Mouse (Mus musculus) liver, postnatal 0 days (tissue): ENCODE data around the gene Mcl1. TPM values are rescaled to one million over a fixed set of nuclear protein-coding genes. Genes with fewer than 3 reads are reported as not detected.

ENCODE experiments used
- ATAC-seq: fragments of 200-750 bp; cut with Nextera tagmentation; 2 replicates; pipeline ENCODE4 v1.8.0; 2017; ENCODE audit warnings: mild to moderate bottlenecking, moderate library complexity
- DNase-seq: peaks from one replicate; pipeline ENCODE4 v3.0.0-alpha.2; 2016
- H3K27ac ChIP-seq: fragments of 300-500 bp; sonication (generic); 2 replicates; pipeline ENCODE4 v1.5.1; 2014; ENCODE audit warnings: antibody characterized with exemption, moderate library complexity, mild to moderate bottlenecking, low read depth
- H3K27me3 ChIP-seq: fragments of 300-500 bp; sonication (generic); 2 replicates; pipeline ENCODE4 v1.6.1; 2014; ENCODE audit warnings: low read length, control low read depth, mixed read lengths; ENCODE audit not compliant: insufficient read depth
- H3K36me3 ChIP-seq: fragments of 300-500 bp; sonication (generic); replicated peaks from 2 replicates; pipeline ENCODE4 v1.6.1; 2014; ENCODE audit warnings: mild to moderate bottlenecking, control low read depth, low read length, moderate library complexity, mixed read lengths; ENCODE audit not compliant: insufficient read depth
- H3K4me1 ChIP-seq: fragments of 300-500 bp; sonication (generic); 2 replicates; pipeline ENCODE4 v1.6.1; 2014; ENCODE audit warnings: antibody characterized with exemption, mild to moderate bottlenecking, control low read depth; ENCODE audit not compliant: insufficient read depth
- H3K4me2 ChIP-seq: fragments of 300-500 bp; sonication (generic); 2 replicates; pipeline ENCODE4 v1.6.1; 2014; ENCODE audit warnings: low read depth, mild to moderate bottlenecking, low read length, moderate library complexity, mixed read lengths
- H3K4me3 ChIP-seq: fragments of 300-500 bp; sonication (generic); 2 replicates; pipeline ENCODE4 v1.5.1; 2014; ENCODE audit warnings: low read depth, low read length
- H3K9ac ChIP-seq: fragments of 300-500 bp; sonication (generic); replicated peaks from 2 replicates; pipeline ENCODE4 v1.6.1; 2014; ENCODE audit warnings: mild to moderate bottlenecking, moderate library complexity
- H3K9me3 ChIP-seq: fragments of 300-500 bp; sonication (generic); 2 replicates; pipeline ENCODE4 v1.6.1; 2016; ENCODE audit warnings: mild to moderate bottlenecking, control low read depth, low read length, mixed read lengths
- CTCF ChIP-seq: sonication (generic); IDR thresholded peaks from 2 replicates; pipeline ENCODE4 v1.5.1; 2016; ENCODE audit warnings: antibody characterized with exemption, low read depth
- EP300 ChIP-seq: IDR thresholded peaks from 2 replicates; pipeline ENCODE4 v1.6.1; 2016; ENCODE audit warnings: antibody characterized with exemption, low read depth, mild to moderate bottlenecking
- WGBS: fragments of 180-500 bp; shearing (Covaris S2); extraction: QIAGEN DNeasy Blood & Tissue Kit; methylation state at CpG from one replicate; pipeline ENCODE4 v1.1.7; 2014; ENCODE audit not compliant: insufficient replicate concordance; 5-methylcytosine and 5-hydroxymethylcytosine counted together
- polyA plus RNA-seq: library from polyadenylated mRNA; unstranded; fragments of >200 nt; fragmentation: Nextera tagmentation; extraction: Ambion mirVana; gene quantifications from 2 replicates; pipeline ENCODE4 v1.2.1, GENCODE M21; 2015

Mcl1 gene
- polyA plus RNA-seq, 1 experiment from 2014 or later = 36.2 TPM

GRCm38 (mm10) chr3:95685301-95685700, 26.7 kb downstream of the Mcl1 start:
- 73% methylated on average over 4 of the region's 4 CpGs for WGBS
- Histone ChIP-seq H3K27ac (no peak overlapping the region), H3K4me3 (no peak overlapping the region), H3K27me3 (peaks cover 11% of the 10 kb centered on the region; the same call in 1 of the 2 replicates), H3K9me3 (no peaks in the 10 kb centered on the region), H3K9ac (no peak overlapping the region), H3K36me3 (no peaks in the 10 kb centered on the region), H3K4me2 (no peak overlapping the region), H3K4me1 (peaks cover 12% of the 10 kb centered on the region; the same call in 1 of the 2 replicates)
- no peak for ATAC-seq
- no peak for DNase-seq
- no peak for TF ChIP-seq EP300

- no peak for ATAC-seq
- Histone ChIP-seq H3K4me2 (no peak overlapping the region), H3K27me3 (peaks cover 11% of the 10 kb centered on the region; the same call in 1 of the 2 replicates), H3K4me1 (peaks cover 12% of the 10 kb centered on the region; the same call in 1 of the 2 replicates), H3K36me3 (no peaks in the 10 kb centered on the region), H3K4me3 (no peak overlapping the region), H3K9me3 (no peaks in the 10 kb centered on the region), H3K9ac (no peak overlapping the region), H3K27ac (no peak overlapping the region)
- DNase-seq = no peak
- TF ChIP-seq EP300 (no peak), CTCF (no peak)
- WGBS = 71% methylated on average over 2 of the region's 2 CpGs
These were observed 27.1 kb downstream of the Mcl1 start for GRCm38 (mm10) chr3:95685701-95686100.

GRCm38 (mm10) chr3:95686492-95687167, 28.0 kb downstream of the Mcl1 start:
- Histone ChIP-seq H3K27me3 (peaks cover 11% of the 10 kb centered on the region; the same call in 1 of the 2 replicates), H3K27ac (0 out of 2 replicates have a peak overlapping the region, but pooled peaks have one; percentile 11), H3K36me3 (no peaks in the 10 kb centered on the region), H3K4me1 (peaks cover 12% of the 10 kb centered on the region; the same call in 1 of the 2 replicates), H3K9ac (peak overlapping the region; percentile 7; the same call in 1 of the 2 replicates), H3K9me3 (no peaks in the 10 kb centered on the region), H3K4me2 (peak overlapping the region; percentile 89; the same call in 1 of the 2 replicates), H3K4me3 (peak overlapping the region; percentile 50; the same call in 1 of the 2 replicates)
- TF ChIP-seq EP300 (no peak), CTCF (no peak)
- DNase-seq (no peak), ATAC-seq (no peak)
- WGBS = 55% methylated on average over 10 of the region's 10 CpGs

- Histone ChIP-seq H3K9me3 (no peaks in the 10 kb centered on the region), H3K36me3 (no peaks in the 10 kb centered on the region), H3K9ac (peak overlapping the region; percentile 58), H3K27me3 (peaks cover 11% of the 10 kb centered on the region; the same call in 1 of the 2 replicates), H3K27ac (0 out of 2 replicates have a peak overlapping the region, but pooled peaks have one; percentile 11), H3K4me1 (peaks cover 12% of the 10 kb centered on the region; the same call in 1 of the 2 replicates), H3K4me3 (peak overlapping the region; percentile 50), H3K4me2 (peak overlapping the region; percentile 89)
- no peak for DNase-seq
- peak; percentile 19; the same call in 1 of the 2 replicates for ATAC-seq
- TF ChIP-seq EP300 (no peak), CTCF (no peak)
- WGBS = 24% methylated on average over 4 of the region's 4 CpGs
These were observed 28.6 kb downstream of the Mcl1 start for GRCm38 (mm10) chr3:95687168-95687523.

- 11% methylated on average over 49 of the region's 50 CpGs for WGBS
- H3K9me3 ChIP-seq = no peaks in the 10 kb centered on the region
- TF ChIP-seq EP300 = no peak
- TF ChIP-seq CTCF = no peak
- H3K27ac ChIP-seq = peak within 1 kb of the TSS; percentile 49; the same call in 1 of the 2 replicates
- H3K36me3 ChIP-seq = no peaks in the 10 kb centered on the region
- ATAC-seq = peak; percentile 53
- H3K4me1 ChIP-seq = peaks cover 15% of the 10 kb centered on the region
- DNase-seq = peak; percentile 73
- peak within 1 kb of the TSS; percentile 58 for H3K9ac ChIP-seq
- H3K27me3 ChIP-seq = peaks cover 11% of the 10 kb centered on the region; the same call in 1 of the 2 replicates
- peak within 1 kb of the TSS; percentile 50 for H3K4me3 ChIP-seq
- H3K4me2 ChIP-seq = peak within 1 kb of the TSS; percentile 89
These were observed 29.2 kb downstream of the Mcl1 start, which contains the start of gene Adamtsl4 for GRCm38 (mm10) chr3:95687524-95688421. Adamtsl4 (minus strand) TSS chr3:95687917.
